Mouse (Mus musculus) neural tube, embryonic 13.5 days (tissue): ENCODE data around the gene Dhx35. TPM values are rescaled to one million over a fixed set of nuclear protein-coding genes. Genes with fewer than 3 reads are reported as not detected.

Source experiments
- ATAC-seq: fragments of 200-750 bp; cut with Nextera tagmentation; 2 replicates; pipeline ENCODE4 v1.8.0; 2017; ENCODE audit warnings: low read depth, mild to moderate bottlenecking, moderate TSS enrichment, moderate library complexity
- H3K27ac ChIP-seq: fragments of 300-500 bp; sonication (generic); replicated peaks from 2 replicates; pipeline ENCODE4 v1.5.1; 2015; ENCODE audit warnings: moderate library complexity, mild to moderate bottlenecking, inconsistent platforms
- H3K27me3 ChIP-seq: fragments of 300-500 bp; sonication (generic); 2 replicates; pipeline ENCODE4 v1.6.1; 2015; ENCODE audit warnings: mild to moderate bottlenecking, inconsistent platforms
- H3K36me3 ChIP-seq: fragments of 300-500 bp; sonication (generic); 2 replicates; pipeline ENCODE4 v1.6.1; 2015; ENCODE audit warnings: mild to moderate bottlenecking, inconsistent platforms
- H3K4me1 ChIP-seq: fragments of 300-500 bp; sonication (generic); replicated peaks from 2 replicates; pipeline ENCODE4 v1.6.1; 2015; ENCODE audit warnings: inconsistent platforms
- H3K4me2 ChIP-seq: fragments of 300-500 bp; sonication (generic); 2 replicates; pipeline ENCODE4 v1.6.1; 2015; ENCODE audit warnings: inconsistent platforms, mild to moderate bottlenecking, moderate library complexity
- H3K4me3 ChIP-seq: fragments of 300-500 bp; sonication (generic); 2 replicates; pipeline ENCODE4 v1.5.1; 2015; ENCODE audit warnings: mild to moderate bottlenecking, inconsistent platforms
- H3K9ac ChIP-seq: fragments of 300-500 bp; sonication (generic); 2 replicates; pipeline ENCODE4 v1.6.1; 2015; ENCODE audit warnings: moderate library complexity, mild to moderate bottlenecking, inconsistent platforms
- H3K9me3 ChIP-seq: fragments of 300-500 bp; sonication (generic); 2 replicates; pipeline ENCODE4 v1.6.1; 2016; ENCODE audit warnings: inconsistent platforms
- WGBS: fragments of 180-500 bp; shearing (Covaris S2); methylation state at CpG from one replicate; pipeline ENCODE4 v1.1.7; 2015; 5-methylcytosine and 5-hydroxymethylcytosine counted together
- polyA plus RNA-seq: library from polyadenylated mRNA; unstranded; fragments of >200 nt; fragmentation: Nextera tagmentation; extraction: Ambion mirVana; gene quantifications from 2 replicates; pipeline ENCODE4 v1.2.1, GENCODE M21; 2015

Dhx35 gene
- polyA plus RNA-seq, 1 experiment from 2014 or later = 13.1 TPM

DNA sequence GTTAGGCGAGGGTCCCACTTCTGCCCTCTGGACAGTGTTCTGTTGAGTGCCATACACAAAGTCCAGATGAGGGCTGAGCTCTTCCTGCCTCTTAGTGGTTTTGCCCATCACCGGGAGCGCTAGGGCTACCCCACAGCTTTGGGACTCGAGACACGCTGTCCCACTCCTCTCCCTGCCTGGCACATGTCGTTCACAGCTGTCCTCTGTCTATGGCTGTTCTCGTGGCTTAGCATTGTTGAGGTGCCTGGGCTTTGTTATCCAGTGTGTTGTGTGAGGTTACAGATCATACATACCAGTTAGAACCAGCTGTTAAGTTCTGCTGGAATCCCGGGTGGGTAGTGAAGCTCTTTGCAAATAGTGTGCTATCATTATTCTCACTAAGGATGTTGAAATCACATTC is 23.1 kb downstream of the Dhx35 start:
- peaks cover 65% of the 10 kb centered on the region for H3K36me3 ChIP-seq
- no peak overlapping the region for H3K4me2 ChIP-seq
- no peak overlapping the region for H3K4me3 ChIP-seq
- ATAC-seq = no peak
- H3K27me3 ChIP-seq = no peaks in the 10 kb centered on the region
- no peaks in the 10 kb centered on the region for H3K4me1 ChIP-seq
- H3K27ac ChIP-seq = no peak overlapping the region
- no peaks in the 10 kb centered on the region for H3K9me3 ChIP-seq
- 88% methylated on average over 8 of the region's 8 CpGs for WGBS
- H3K9ac ChIP-seq = no peak overlapping the region

DNA sequence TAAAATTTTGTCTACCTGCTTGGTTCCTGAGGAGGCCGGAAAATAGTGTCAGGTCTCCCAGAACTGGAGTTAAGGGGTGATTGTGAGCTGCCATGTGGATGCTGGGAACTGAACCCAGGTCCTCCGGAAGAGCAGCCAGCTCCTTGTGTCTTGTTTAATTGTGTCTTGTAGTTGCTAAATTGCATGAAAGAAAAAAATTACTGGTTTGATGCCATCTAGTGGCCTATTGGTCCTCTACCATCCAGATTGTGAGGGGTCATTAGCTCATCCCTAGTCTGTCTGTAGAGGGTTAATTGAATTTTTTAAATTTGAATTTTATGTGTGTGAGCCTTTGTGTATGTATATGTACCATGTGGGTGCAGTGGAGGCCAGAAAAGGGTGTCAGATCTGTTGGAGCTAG is 33.5 kb downstream of the Dhx35 start:
- ATAC-seq = no peak

DNA sequence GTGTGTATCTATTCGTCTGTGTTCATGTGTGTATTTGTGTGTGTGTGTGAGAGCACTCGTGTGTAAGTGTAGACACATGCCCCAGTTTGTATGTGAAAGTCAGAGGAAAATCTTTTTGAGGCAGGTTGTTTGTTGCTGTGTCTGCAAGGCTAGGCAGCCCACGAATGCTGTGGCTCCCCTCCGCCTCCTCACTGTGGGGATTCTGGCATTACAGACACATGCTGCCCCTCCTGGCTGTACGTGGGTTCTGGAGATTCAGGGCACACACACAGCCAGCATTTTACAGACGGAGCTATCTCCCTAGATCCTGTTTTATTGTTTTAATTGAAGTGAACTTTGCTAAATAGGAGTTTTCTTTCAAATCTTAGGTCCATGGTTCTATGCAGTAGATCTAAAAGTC is 35.1 kb downstream of the Dhx35 start:
- H3K27ac ChIP-seq = no peak overlapping the region
- H3K9ac ChIP-seq = no peak overlapping the region
- H3K36me3 ChIP-seq = peaks cover 74% of the 10 kb centered on the region
- H3K4me2 ChIP-seq = no peak overlapping the region
- peaks cover 12% of the 10 kb centered on the region; the same call in 1 of the 2 replicates for H3K4me1 ChIP-seq
- no peak overlapping the region for H3K4me3 ChIP-seq
- H3K27me3 ChIP-seq = no peaks in the 10 kb centered on the region
- no peaks in the 10 kb centered on the region for H3K9me3 ChIP-seq
- 78% methylated on average over 6 of the region's 6 CpGs for WGBS
- no peak for ATAC-seq

More for the DNA sequence above, 33.5 kb downstream of the Dhx35 start:
- peaks cover 64% of the 10 kb centered on the region for H3K36me3 ChIP-seq
- H3K4me3 ChIP-seq = no peak overlapping the region
- H3K9ac ChIP-seq = no peak overlapping the region
- H3K27me3 ChIP-seq = no peaks in the 10 kb centered on the region
- H3K4me1 ChIP-seq = peaks cover 4% of the 10 kb centered on the region; the same call in 1 of the 2 replicates
- H3K9me3 ChIP-seq = no peaks in the 10 kb centered on the region
- H3K27ac ChIP-seq = no peak overlapping the region
- WGBS = 86% methylated on average over 2 of the region's 2 CpGs
- H3K4me2 ChIP-seq = no peak overlapping the region

DNA sequence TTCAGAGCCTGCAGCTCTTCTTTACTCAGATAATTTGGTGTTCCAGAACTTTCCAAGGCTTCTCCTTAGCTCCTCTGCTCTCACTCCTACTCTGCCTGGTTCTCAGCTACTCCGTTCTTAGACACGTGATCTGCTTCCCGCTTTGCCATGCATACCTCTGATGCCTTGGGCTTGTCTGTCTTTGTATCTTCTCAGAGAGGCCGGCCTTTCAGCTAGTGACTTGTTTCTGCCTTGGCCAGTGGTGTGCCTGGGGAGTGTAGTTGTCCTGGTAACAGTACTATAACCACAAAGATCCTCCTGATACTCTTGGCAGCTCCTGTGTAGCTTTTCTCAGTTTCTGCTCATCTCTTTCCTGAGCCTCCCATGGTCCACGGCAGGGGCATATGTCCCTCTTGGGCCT is 38.6 kb downstream of the Dhx35 start:
- H3K4me2 ChIP-seq = no peak overlapping the region
- H3K36me3 ChIP-seq = peaks cover 83% of the 10 kb centered on the region
- WGBS = 65% methylated on average over 5 of the region's 5 CpGs
- no peak overlapping the region for H3K4me3 ChIP-seq
- H3K4me1 ChIP-seq = peaks cover 12% of the 10 kb centered on the region; the same call in 1 of the 2 replicates
- 0 out of 2 replicates have a peak overlapping the region, but pooled peaks have one; percentile 8 for H3K9ac ChIP-seq
- H3K9me3 ChIP-seq = no peaks in the 10 kb centered on the region
- H3K27me3 ChIP-seq = no peaks in the 10 kb centered on the region
- 0 out of 2 replicates have a peak overlapping the region, but pooled peaks have one; percentile 33 for H3K27ac ChIP-seq
- ATAC-seq = peak; percentile 59; the same call in 1 of the 2 replicates

DNA sequence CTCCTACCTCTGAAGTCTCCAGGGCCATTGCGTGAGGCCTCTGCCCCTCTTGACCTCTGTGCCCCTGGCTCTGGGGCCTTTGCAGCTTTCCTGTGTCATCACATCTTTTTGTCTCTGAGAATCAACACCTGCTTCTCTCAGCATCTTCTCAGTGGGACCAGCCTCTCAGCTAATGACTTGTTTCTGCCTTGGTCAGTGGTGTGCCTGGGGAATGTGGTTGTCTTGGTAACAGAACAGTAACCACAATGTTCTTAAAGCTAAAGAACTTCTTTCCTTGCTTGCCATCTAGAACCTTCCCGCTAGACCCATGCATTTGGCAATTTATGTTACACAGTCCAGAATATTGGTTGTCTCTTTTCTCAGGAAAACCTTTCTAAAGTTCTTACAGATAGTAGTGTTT is 39.0 kb downstream of the Dhx35 start:
- Histone ChIP-seq H3K4me2 (no peak overlapping the region), H3K4me1 (peaks cover 12% of the 10 kb centered on the region; the same call in 1 of the 2 replicates), H3K4me3 (no peak overlapping the region), H3K27ac (0 out of 2 replicates have a peak overlapping the region, but pooled peaks have one; percentile 33), H3K9me3 (no peaks in the 10 kb centered on the region), H3K9ac (0 out of 2 replicates have a peak overlapping the region, but pooled peaks have one; percentile 8), H3K36me3 (peaks cover 79% of the 10 kb centered on the region), H3K27me3 (no peaks in the 10 kb centered on the region)
- WGBS = 66% methylated on average over 2 of the region's 2 CpGs
- ATAC-seq = no peak

DNA sequence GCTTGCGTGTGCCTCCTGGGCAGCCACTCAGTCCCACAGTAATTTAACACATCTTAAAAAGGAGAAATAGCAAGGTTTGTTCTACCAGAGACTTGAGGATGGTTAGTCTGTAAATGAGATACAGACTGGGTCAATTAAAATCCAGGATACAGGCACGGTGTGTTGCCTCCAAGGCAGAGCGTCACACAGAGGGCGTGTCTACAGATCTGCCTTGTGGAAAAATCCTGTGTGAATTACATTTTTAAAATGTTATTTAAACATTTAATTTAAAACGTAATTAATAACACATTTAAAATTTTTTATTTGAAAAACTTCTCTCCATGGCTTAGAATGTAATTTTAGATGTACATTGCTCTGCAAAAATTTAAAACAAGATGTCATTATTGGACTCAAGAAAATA is 48.7 kb downstream of the Dhx35 start:
- Histone ChIP-seq H3K36me3 (peaks cover 25% of the 10 kb centered on the region), H3K4me1 (peaks cover 19% of the 10 kb centered on the region), H3K4me3 (no peak overlapping the region), H3K9ac (no peak overlapping the region), H3K4me2 (no peak overlapping the region), H3K27ac (no peak overlapping the region), H3K9me3 (no peaks in the 10 kb centered on the region), H3K27me3 (no peaks in the 10 kb centered on the region)
- 86% methylated on average over 5 of the region's 5 CpGs for WGBS
- no peak for ATAC-seq

DNA sequence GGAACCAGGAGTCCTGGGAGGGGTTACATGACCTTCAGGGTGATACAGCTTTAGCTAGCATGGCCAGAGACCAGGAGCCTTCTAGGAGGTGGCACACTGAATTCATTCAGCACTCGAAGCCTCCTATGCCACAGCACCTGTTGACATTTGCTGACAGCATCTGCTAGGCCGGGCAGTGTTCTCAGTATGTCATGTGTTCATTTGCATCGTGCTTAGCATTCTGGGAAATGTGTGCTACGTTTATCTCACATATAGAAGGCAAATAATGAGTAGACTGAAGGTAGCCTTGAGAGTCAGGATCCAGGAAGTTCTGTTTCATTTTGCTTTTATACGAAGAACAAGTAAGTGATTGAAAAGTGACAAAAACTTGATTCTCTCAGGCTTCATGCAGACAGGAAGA is 50.4 kb downstream of the Dhx35 start:
- Histone ChIP-seq H3K4me3 (no peak overlapping the region), H3K9me3 (no peaks in the 10 kb centered on the region), H3K36me3 (peaks cover 38% of the 10 kb centered on the region), H3K27ac (no peak overlapping the region), H3K4me2 (no peak overlapping the region), H3K4me1 (peaks cover 13% of the 10 kb centered on the region), H3K27me3 (no peaks in the 10 kb centered on the region), H3K9ac (no peak overlapping the region)
- WGBS = 83% methylated on average over 5 of the region's 5 CpGs
- ATAC-seq = no peak

DNA sequence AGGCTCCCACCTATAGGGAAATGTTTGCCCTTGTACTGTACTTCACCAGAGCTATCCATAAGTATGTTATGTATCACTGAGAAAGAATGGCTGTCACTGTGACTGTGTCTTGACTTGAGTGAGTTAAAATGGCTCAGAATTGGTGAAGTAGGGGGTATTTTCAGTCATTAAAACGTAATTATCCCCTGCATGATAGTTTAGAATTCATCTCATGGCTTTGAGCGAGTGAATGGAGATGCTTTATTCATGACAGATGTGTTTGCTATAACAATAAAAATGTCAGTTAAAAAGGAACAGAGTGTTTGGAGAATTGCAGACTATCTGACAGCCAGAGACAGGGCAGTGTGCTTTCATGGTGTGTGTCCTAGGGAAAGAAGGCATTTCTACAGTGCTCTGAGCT is 51.6 kb downstream of the Dhx35 start:
- no peak overlapping the region for H3K4me3 ChIP-seq
- H3K27me3 ChIP-seq = no peaks in the 10 kb centered on the region
- H3K4me1 ChIP-seq = peaks cover 8% of the 10 kb centered on the region; the same call in 1 of the 2 replicates
- H3K4me2 ChIP-seq = no peak overlapping the region
- WGBS = 53% methylated on average over 2 of the region's 2 CpGs
- peaks cover 33% of the 10 kb centered on the region for H3K36me3 ChIP-seq
- peak overlapping the region; percentile 73 for H3K27ac ChIP-seq
- 0 out of 2 replicates have a peak overlapping the region, but pooled peaks have one; percentile 26 for H3K9ac ChIP-seq
- no peak for ATAC-seq
- H3K9me3 ChIP-seq = no peaks in the 10 kb centered on the region

DNA sequence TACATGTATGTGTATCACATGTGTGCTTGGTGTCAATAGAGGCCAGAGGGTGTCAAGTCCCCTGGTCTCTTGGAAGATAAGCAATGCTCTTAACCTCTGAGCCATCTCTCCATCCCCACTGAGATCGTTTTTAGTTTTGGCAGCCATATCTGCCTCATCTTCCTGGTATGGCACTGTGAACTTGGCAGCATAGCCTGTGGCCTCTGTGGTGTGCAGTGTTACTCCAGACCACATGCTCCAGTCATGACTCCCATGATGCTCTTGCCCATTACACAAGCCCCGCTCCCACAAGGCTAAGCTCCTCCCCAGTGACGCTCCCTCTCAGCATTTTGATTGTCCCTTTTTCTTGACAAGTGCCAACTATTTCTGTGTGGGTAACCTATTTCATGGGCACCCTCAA is 53.4 kb downstream of the Dhx35 start:
- peaks cover 23% of the 10 kb centered on the region for H3K36me3 ChIP-seq
- peaks cover 8% of the 10 kb centered on the region; the same call in 1 of the 2 replicates for H3K4me1 ChIP-seq
- no peak overlapping the region for H3K9ac ChIP-seq
- no peak overlapping the region for H3K4me2 ChIP-seq
- H3K27me3 ChIP-seq = no peaks in the 10 kb centered on the region
- no peak overlapping the region for H3K4me3 ChIP-seq
- H3K27ac ChIP-seq = no peak overlapping the region
- WGBS = 95% methylated on average over 3 of the region's 3 CpGs
- no peaks in the 10 kb centered on the region for H3K9me3 ChIP-seq
- ATAC-seq = no peak

DNA sequence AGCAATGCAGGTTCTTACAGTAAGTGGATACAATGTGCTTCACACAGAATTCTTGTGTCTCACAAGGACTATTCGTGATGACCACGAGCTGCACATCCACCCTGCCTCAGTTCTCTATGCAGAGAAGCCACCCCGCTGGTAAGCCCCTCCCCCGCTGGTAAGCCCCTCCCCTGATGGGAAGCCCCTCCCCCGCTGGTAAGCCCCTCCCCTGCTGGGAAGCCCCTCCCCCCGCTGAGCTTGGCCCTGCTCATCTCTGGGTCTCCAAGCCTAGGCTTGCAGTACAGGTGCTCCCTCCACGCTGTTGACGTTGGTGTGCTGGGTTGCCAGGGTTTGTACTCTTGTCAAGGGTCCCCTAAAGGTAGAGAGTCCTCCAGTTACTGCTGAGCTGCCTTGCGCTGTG is 54.8 kb downstream of the Dhx35 start:
- ATAC-seq = no peak
- H3K9ac ChIP-seq = no peak overlapping the region
- H3K9me3 ChIP-seq = no peaks in the 10 kb centered on the region
- peaks cover 24% of the 10 kb centered on the region for H3K36me3 ChIP-seq
- peaks cover 8% of the 10 kb centered on the region; the same call in 1 of the 2 replicates for H3K4me1 ChIP-seq
- no peak overlapping the region for H3K27ac ChIP-seq
- WGBS = 75% methylated on average over 9 of the region's 9 CpGs
- no peaks in the 10 kb centered on the region for H3K27me3 ChIP-seq
- H3K4me2 ChIP-seq = no peak overlapping the region
- no peak overlapping the region for H3K4me3 ChIP-seq

DNA sequence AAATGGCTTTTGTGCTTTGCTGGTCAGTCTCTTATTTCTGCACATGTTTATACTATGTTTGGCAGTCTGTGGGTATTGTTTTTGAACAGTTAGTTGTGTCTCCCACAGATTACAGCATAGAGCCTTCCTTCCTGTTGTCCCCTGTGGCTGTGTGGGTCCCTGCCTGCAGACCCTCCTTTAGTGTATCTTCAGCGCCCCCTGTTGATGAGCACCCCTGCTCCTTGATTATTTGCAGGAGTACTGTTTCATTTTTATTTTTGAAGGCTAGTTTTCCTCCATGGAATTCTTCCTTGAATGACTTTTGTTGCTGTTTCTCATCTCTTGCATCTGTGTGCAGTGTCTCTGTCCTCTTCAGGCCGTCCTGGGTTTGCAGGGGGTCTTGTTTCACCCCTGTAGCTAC is 58.0 kb downstream of the Dhx35 start:
- no peak overlapping the region for H3K27ac ChIP-seq
- H3K4me2 ChIP-seq = no peak overlapping the region
- no peaks in the 10 kb centered on the region for H3K4me1 ChIP-seq

DNA sequence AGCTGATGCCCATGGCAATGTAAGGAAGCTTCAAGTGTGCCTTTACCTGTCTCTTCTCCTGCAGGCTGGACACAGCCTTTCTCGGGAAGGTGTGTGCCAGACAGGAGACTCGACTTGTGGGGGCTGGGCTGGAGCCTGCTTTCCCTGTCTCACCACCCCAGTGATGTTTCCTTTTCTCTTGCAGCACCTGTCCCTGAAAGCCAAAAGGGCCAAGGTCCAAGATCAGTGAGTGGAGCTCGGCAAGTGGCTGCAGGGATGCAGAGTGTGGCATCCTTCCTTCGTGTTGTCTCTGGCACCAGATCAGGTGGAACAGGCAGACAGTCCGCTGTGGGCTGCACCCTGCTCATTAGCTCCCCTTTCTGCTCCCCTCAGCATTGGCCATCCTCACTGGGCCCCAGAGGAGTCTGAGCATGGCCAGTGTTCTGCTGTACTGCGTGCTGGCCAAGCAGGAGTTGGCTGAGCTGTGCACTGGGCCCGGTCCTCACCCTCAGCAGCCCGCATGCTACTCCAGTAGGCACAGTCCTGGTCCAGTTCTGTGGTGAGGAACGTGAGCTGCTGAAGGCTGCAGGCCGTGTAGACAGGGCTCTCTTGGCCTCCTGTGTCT is 62.4 kb downstream of the Dhx35 start:
- Histone ChIP-seq H3K36me3 (peaks cover 32% of the 10 kb centered on the region), H3K9me3 (no peaks in the 10 kb centered on the region), H3K9ac (no peak overlapping the region), H3K27ac (no peak overlapping the region), H3K4me1 (no peaks in the 10 kb centered on the region), H3K27me3 (no peaks in the 10 kb centered on the region), H3K4me3 (no peak overlapping the region), H3K4me2 (no peak overlapping the region)
- WGBS = 91% methylated on average over 10 of the region's 10 CpGs
- no peak for ATAC-seq

More for the DNA sequence above, 58.0 kb downstream of the Dhx35 start:
- H3K36me3 ChIP-seq = peaks cover 45% of the 10 kb centered on the region
- WGBS = 44% methylated on average over 2 of the region's 2 CpGs
- H3K27me3 ChIP-seq = no peaks in the 10 kb centered on the region
- H3K9me3 ChIP-seq = no peaks in the 10 kb centered on the region
- H3K4me3 ChIP-seq = no peak overlapping the region
- no peak overlapping the region for H3K9ac ChIP-seq
- ATAC-seq = no peak; the same call in 1 of the 2 replicates

DNA sequence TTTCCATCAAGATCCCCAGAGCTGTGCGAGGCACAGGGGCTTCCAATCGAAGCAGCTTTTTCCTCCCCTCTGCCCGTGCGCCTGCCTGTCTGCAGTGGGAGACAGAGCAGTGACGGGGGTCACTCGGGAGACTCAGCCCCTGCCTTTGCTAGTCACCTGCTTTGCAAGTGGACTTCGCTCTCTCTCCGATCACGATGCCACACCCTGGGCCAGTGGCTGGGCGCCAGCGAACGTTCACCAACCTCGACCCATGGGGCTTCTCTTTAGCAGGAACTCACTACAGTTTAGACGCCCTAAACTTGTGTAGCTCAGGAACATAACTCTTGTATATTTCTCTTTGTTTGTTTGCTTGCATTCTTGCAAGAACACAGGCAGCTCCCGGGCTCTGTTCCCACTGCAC is 63.0 kb downstream of the Dhx35 start:
- Histone ChIP-seq H3K4me3 (no peak overlapping the region), H3K36me3 (peaks cover 31% of the 10 kb centered on the region), H3K27ac (no peak overlapping the region), H3K4me1 (no peaks in the 10 kb centered on the region), H3K27me3 (no peaks in the 10 kb centered on the region), H3K4me2 (no peak overlapping the region), H3K9ac (no peak overlapping the region), H3K9me3 (no peaks in the 10 kb centered on the region)
- 90% methylated on average over 15 of the region's 15 CpGs for WGBS
- ATAC-seq = no peak
